Mouse (Mus musculus): ENCODE results near the gene Tnnt2. TPM values are rescaled to one million over a fixed set of nuclear protein-coding genes. Genes with fewer than 3 reads are reported as not detected.

The Tnnt2 gene
- polyA plus RNA-seq, 1 experiment from 2014 or later, result 10.4 TPM

DNA sequence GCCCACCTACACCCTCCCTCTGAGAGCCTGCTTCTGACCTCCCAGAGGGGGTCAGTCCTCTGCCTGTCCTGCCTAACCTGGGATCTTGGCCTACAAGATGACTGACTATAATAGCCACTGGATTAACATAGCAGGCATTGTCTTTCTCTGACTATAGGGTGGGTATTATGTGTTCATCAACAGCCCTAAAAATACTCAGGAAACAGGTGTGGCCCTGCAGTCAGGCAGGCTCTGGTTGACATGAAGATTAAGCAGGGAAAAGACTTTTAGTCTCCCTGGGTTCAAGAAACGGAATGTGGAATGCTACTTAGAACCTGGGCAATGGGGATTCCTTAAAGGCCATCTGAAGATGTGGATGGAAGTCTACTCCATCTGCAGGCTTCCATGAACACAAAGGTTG, 37.7 kb upstream of the Tnnt2 start:
- Histone ChIP-seq H3K36me3 (ENCODE audit: control insufficient read depth, insufficient read depth, low read length) (no peaks in the 10 kb centered on the region), H3K27ac (ENCODE audit: low read length) (no peak overlapping the region), H3K4me2 (replicated peaks; ENCODE audit: low read depth, low read length) (no peak overlapping the region), H3K27me3 (ENCODE audit: control insufficient read depth, insufficient read depth, low read length) (no peaks in the 10 kb centered on the region), H3K9ac (replicated peaks; ENCODE audit: low read depth, low read length) (no peak overlapping the region), H3K9me3 (ENCODE audit: control insufficient read depth, low read depth, low read length) (no peaks in the 10 kb centered on the region), H3K4me3 (ENCODE audit: low read depth, low read length) (no peak overlapping the region), H3K4me1 (ENCODE audit: control insufficient read depth, insufficient read depth, low read length) (peaks cover 40% of the 10 kb centered on the region)
- 71% methylated on average over 1 of the region's 1 CpGs for WGBS
- ATAC-seq (ENCODE audit: insufficient number of reproducible peaks, insufficient read depth, low FRiP score, low read depth), result no peak

DNA sequence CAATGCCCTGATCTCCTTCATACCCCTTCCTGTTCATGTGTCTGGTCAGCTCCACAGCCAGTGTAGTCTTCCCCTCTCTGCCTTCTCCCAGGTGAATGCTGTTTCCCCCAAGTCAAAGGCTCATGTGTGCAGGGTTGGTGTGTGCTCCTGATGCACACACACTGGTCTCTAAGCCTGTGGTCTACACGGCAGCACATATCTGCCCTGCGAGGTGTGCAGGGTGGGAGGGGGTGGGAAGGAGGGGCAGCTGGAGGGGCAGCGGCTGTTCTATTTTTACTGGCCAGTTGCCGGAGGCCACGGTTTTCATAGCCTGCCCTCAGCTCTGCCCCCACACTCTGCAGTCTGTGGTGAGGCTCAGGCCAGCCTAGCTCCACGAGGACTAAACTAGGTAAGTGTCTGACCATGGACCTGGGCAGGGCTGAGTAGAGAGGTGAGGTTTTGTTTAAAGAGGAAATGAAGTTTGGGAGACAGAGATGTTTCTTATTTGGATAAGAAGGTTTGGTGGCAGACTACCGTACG, 37.0 kb upstream of the Tnnt2 start:
- no peak overlapping the region for H3K4me2 ChIP-seq (replicated peaks; ENCODE audit: low read depth, low read length)
- H3K36me3 ChIP-seq (ENCODE audit: control insufficient read depth, insufficient read depth, low read length), result no peaks in the 10 kb centered on the region
- no peak overlapping the region for H3K4me3 ChIP-seq (ENCODE audit: low read depth, low read length)
- peaks cover 33% of the 10 kb centered on the region for H3K4me1 ChIP-seq (ENCODE audit: control insufficient read depth, insufficient read depth, low read length)
- WGBS, result 44% methylated on average over 8 of the region's 8 CpGs
- no peak overlapping the region for H3K27ac ChIP-seq (ENCODE audit: low read length)
- no peak overlapping the region for H3K9ac ChIP-seq (replicated peaks; ENCODE audit: low read depth, low read length)
- ATAC-seq (ENCODE audit: insufficient number of reproducible peaks, insufficient read depth, low FRiP score, low read depth), result no peak
- H3K27me3 ChIP-seq (ENCODE audit: control insufficient read depth, insufficient read depth, low read length), result no peaks in the 10 kb centered on the region
- H3K9me3 ChIP-seq (ENCODE audit: control insufficient read depth, low read depth, low read length), result no peaks in the 10 kb centered on the region

DNA sequence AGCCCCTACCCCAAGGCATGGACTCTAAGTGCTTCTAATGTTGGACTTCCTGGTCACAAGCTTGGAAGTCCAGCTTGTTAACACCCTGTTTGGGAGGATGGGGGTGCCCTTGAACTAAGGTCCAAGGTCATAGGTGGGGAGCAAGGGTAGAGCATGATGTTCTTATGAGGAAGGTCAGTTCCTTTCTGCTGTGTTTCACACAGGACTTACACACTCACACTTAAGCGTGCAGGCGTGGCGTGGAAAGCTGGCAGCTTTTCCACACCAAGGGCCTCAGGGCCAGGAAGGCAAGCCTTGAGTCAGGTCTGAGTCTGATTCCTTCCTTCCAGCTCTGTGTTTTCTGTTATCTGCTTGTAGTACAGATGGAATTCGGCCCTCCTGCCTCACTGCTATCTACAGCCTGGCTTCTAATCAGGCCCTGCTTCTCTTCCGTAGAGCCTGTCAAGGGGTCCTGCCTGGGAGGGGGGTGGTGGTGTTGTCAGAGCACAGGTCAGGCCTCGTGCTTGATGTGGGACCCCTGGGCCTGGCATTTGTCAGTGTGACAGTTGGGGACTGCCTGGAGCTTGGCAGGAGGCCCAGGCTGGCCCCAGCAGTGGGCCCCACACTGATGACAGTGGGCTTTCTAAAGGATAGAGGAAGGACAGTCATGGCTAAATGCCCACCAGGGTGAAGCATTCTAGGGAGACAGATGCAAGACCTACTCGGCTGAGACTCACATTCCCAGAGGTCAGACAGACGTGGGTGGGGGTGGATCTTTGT, 35.8 kb upstream of the Tnnt2 start:
- H3K9ac ChIP-seq (replicated peaks; ENCODE audit: low read depth, low read length), result no peak overlapping the region
- peak overlapping the region; percentile 70; the same call in 1 of the 2 replicates for H3K27ac ChIP-seq (ENCODE audit: low read length)
- H3K4me3 ChIP-seq (ENCODE audit: low read depth, low read length), result no peak overlapping the region
- H3K4me2 ChIP-seq (replicated peaks; ENCODE audit: low read depth, low read length), result no peak overlapping the region
- peak; percentile 72 for ATAC-seq (ENCODE audit: insufficient number of reproducible peaks, insufficient read depth, low FRiP score, low read depth)
- H3K4me1 ChIP-seq (ENCODE audit: control insufficient read depth, insufficient read depth, low read length), result peaks cover 24% of the 10 kb centered on the region
- 34% methylated on average over 8 of the region's 8 CpGs for WGBS
- no peaks in the 10 kb centered on the region for H3K9me3 ChIP-seq (ENCODE audit: control insufficient read depth, low read depth, low read length)
- no peaks in the 10 kb centered on the region for H3K27me3 ChIP-seq (ENCODE audit: control insufficient read depth, insufficient read depth, low read length)
- no peaks in the 10 kb centered on the region for H3K36me3 ChIP-seq (ENCODE audit: control insufficient read depth, insufficient read depth, low read length)

DNA sequence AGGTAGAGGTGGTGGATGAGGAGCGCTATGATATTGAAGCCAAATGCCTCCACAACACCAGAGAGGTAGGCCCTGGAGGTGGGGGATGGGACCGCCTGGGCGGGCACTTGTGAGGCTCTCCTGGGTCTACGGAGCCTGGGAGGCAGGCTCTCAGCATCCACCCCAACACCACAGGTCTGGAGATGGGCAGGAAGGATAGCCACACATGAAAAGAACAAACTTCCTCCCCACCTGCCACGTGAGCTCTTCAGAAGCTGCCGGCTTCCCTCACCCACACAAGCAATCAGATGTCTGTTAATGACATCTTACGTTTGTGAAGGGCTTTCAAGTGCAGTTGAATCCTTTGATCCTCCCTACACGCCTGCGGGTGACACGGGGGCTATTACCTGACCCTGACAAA, 28.6 kb upstream of the Tnnt2 start:
- WGBS, result 32% methylated on average over 10 of the region's 10 CpGs
- Histone ChIP-seq H3K4me2 (replicated peaks; ENCODE audit: low read depth, low read length) (no peak overlapping the region), H3K9me3 (ENCODE audit: control insufficient read depth, low read depth, low read length) (no peaks in the 10 kb centered on the region), H3K4me3 (ENCODE audit: low read depth, low read length) (no peak overlapping the region), H3K9ac (replicated peaks; ENCODE audit: low read depth, low read length) (no peak overlapping the region), H3K4me1 (ENCODE audit: control insufficient read depth, insufficient read depth, low read length) (no peaks in the 10 kb centered on the region; the same call in 1 of the 2 replicates), H3K27me3 (ENCODE audit: control insufficient read depth, insufficient read depth, low read length) (no peaks in the 10 kb centered on the region), H3K27ac (ENCODE audit: low read length) (no peak overlapping the region), H3K36me3 (ENCODE audit: control insufficient read depth, insufficient read depth, low read length) (no peaks in the 10 kb centered on the region)
- no peak for ATAC-seq (ENCODE audit: insufficient number of reproducible peaks, insufficient read depth, low FRiP score, low read depth)

DNA sequence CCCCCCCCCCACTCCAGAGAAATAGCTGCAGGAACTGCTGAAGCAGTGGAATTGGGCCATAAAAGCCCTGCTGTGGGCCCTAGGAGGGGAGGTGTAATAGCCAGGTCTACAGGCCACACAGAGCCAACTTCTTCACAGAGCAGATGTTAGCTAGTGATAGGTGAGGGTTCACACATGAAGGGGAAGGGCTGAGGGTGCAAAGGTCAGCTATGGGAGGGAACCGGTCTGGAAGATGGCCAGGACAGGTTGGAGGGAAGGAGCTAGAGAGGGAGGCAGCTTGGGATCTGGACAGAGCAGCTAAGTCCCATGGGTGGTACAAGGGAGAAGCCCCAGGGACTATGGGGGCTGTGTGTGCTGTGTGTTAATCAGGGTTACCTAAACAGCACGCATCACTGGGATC, 26.0 kb upstream of the Tnnt2 start:
- Histone ChIP-seq H3K4me1 (ENCODE audit: control insufficient read depth, insufficient read depth, low read length) (peaks cover 5% of the 10 kb centered on the region; the same call in 1 of the 2 replicates), H3K36me3 (ENCODE audit: control insufficient read depth, insufficient read depth, low read length) (no peaks in the 10 kb centered on the region), H3K4me2 (replicated peaks; ENCODE audit: low read depth, low read length) (no peak overlapping the region), H3K9ac (replicated peaks; ENCODE audit: low read depth, low read length) (no peak overlapping the region), H3K9me3 (ENCODE audit: control insufficient read depth, low read depth, low read length) (no peaks in the 10 kb centered on the region), H3K4me3 (ENCODE audit: low read depth, low read length) (no peak overlapping the region), H3K27me3 (ENCODE audit: control insufficient read depth, insufficient read depth, low read length) (no peaks in the 10 kb centered on the region), H3K27ac (ENCODE audit: low read length) (no peak overlapping the region)
- WGBS, result 63% methylated on average over 2 of the region's 2 CpGs
- no peak for ATAC-seq (ENCODE audit: insufficient number of reproducible peaks, insufficient read depth, low FRiP score, low read depth)

DNA sequence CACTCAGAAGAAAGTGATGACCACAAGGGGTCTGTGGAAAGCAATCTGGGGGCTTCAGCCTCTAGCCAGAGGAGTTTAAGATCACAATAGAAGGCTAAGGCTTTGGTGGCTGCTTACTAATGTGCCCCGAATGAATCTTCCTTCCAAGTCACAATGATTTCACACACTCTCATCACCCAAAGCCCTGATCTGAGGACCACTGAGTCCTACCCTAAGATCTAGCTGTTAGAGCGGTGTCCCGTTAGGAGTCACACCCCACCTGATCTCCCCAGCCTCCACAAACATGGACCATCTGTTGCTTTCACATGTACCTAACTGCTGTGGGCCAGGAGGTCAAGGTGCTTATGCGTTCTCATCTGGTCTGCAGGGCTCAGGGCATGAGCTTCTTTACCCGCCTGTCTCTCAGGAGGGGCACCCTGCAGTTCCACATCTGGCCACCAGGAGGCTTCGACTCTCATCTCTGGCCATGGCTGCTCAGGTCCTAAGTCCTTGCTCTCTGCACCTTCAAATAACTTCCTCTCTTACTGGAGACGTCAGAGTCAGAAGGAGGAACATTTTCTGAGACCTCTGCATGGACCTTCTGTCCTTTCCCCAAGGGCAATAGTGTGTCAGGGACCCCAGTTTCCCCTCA, 25.0 kb upstream of the Tnnt2 start:
- no peak overlapping the region for H3K27ac ChIP-seq (ENCODE audit: low read length)
- no peak for ATAC-seq (ENCODE audit: insufficient number of reproducible peaks, insufficient read depth, low FRiP score, low read depth)
- H3K9me3 ChIP-seq (ENCODE audit: control insufficient read depth, low read depth, low read length), result no peaks in the 10 kb centered on the region
- WGBS, result 31% methylated on average over 7 of the region's 7 CpGs
- peaks cover 5% of the 10 kb centered on the region; the same call in 1 of the 2 replicates for H3K4me1 ChIP-seq (ENCODE audit: control insufficient read depth, insufficient read depth, low read length)
- H3K27me3 ChIP-seq (ENCODE audit: control insufficient read depth, insufficient read depth, low read length), result no peaks in the 10 kb centered on the region
- no peaks in the 10 kb centered on the region for H3K36me3 ChIP-seq (ENCODE audit: control insufficient read depth, insufficient read depth, low read length)
- H3K4me2 ChIP-seq (replicated peaks; ENCODE audit: low read depth, low read length), result no peak overlapping the region
- H3K4me3 ChIP-seq (ENCODE audit: low read depth, low read length), result no peak overlapping the region
- H3K9ac ChIP-seq (replicated peaks; ENCODE audit: low read depth, low read length), result no peak overlapping the region

DNA sequence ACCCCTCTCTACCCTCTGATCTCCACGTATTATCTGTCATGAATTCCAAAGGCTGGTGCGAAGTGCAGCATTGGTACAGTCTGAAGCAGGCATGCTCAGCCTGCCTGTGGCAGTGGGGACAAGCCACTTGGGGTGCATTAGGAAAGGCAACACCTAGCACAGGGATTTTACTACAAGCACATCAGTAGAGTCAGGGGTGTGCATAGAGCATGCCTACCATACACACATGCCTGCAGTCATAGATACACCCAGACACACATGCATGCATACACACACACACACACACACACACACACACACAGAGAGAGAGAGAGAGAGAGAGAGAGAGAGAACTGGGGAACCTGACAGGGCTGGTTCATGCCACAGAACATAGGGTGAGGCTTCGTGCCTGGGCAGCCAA, 23.9 kb upstream of the Tnnt2 start:
- H3K4me2 ChIP-seq (replicated peaks; ENCODE audit: low read depth, low read length), result no peak overlapping the region
- peak overlapping the region; percentile 48; the same call in 1 of the 2 replicates for H3K27ac ChIP-seq (ENCODE audit: low read length)
- peak; percentile 16 for ATAC-seq (ENCODE audit: insufficient number of reproducible peaks, insufficient read depth, low FRiP score, low read depth)
- peaks cover 5% of the 10 kb centered on the region; the same call in 1 of the 2 replicates for H3K4me1 ChIP-seq (ENCODE audit: control insufficient read depth, insufficient read depth, low read length)
- WGBS, result 66% methylated on average over 3 of the region's 3 CpGs
- H3K4me3 ChIP-seq (ENCODE audit: low read depth, low read length), result no peak overlapping the region
- H3K36me3 ChIP-seq (ENCODE audit: control insufficient read depth, insufficient read depth, low read length), result no peaks in the 10 kb centered on the region
- no peaks in the 10 kb centered on the region for H3K9me3 ChIP-seq (ENCODE audit: control insufficient read depth, low read depth, low read length)
- no peak overlapping the region for H3K9ac ChIP-seq (replicated peaks; ENCODE audit: low read depth, low read length)
- H3K27me3 ChIP-seq (ENCODE audit: control insufficient read depth, insufficient read depth, low read length), result peaks cover 3% of the 10 kb centered on the region; the same call in 1 of the 2 replicates

DNA sequence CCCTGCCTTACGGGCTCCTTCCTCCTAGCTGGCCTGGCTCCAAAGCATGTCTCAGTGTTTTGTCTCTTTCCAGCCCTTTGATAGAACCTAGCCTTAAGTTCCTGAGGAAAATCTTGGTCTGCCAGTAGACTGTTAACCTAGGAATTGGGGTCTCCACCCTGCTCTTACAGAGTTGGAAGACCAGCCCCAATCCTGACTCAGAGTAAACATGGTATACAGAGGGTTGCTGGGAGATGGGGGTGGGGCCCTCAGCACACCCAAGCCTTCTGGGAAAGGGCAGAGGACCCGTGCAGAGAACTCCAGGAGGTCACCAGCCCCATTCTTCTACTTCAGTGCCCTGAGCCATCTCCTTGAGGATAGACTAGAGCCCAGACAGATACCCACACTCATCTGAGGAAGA, 23.5 kb upstream of the Tnnt2 start:
- H3K9me3 ChIP-seq (ENCODE audit: control insufficient read depth, low read depth, low read length), result no peaks in the 10 kb centered on the region
- peak overlapping the region; percentile 55; the same call in 1 of the 2 replicates for H3K27ac ChIP-seq (ENCODE audit: low read length)
- peak; percentile 65 for ATAC-seq (ENCODE audit: insufficient number of reproducible peaks, insufficient read depth, low FRiP score, low read depth)
- peaks cover 3% of the 10 kb centered on the region; the same call in 1 of the 2 replicates for H3K27me3 ChIP-seq (ENCODE audit: control insufficient read depth, insufficient read depth, low read length)
- H3K9ac ChIP-seq (replicated peaks; ENCODE audit: low read depth, low read length), result no peak overlapping the region
- 38% methylated on average over 2 of the region's 2 CpGs for WGBS
- H3K4me1 ChIP-seq (ENCODE audit: control insufficient read depth, insufficient read depth, low read length), result peaks cover 5% of the 10 kb centered on the region; the same call in 1 of the 2 replicates
- no peak overlapping the region for H3K4me2 ChIP-seq (replicated peaks; ENCODE audit: low read depth, low read length)
- H3K4me3 ChIP-seq (ENCODE audit: low read depth, low read length), result no peak overlapping the region
- no peaks in the 10 kb centered on the region for H3K36me3 ChIP-seq (ENCODE audit: control insufficient read depth, insufficient read depth, low read length)

All from stomach, embryonic 14.5 days (tissue).